Mouse (Mus musculus) limb, embryonic 15.5 days (tissue): ENCODE data around the gene Zfp704. TPM values are rescaled to one million over a fixed set of nuclear protein-coding genes. Genes with fewer than 3 reads are reported as not detected.

Experiments
- ATAC-seq: fragments of 200-750 bp; cut with Nextera tagmentation; 2 replicates; pipeline ENCODE4 v1.8.0; 2017; ENCODE audit warnings: low read depth, moderate TSS enrichment; ENCODE audit not compliant: insufficient number of reproducible peaks, low FRiP score, low TSS enrichment
- H3K27ac ChIP-seq: fragments of 300-500 bp; sonication (generic); 2 replicates; pipeline ENCODE4 v1.5.1; 2015; ENCODE audit warnings: moderate library complexity, mild to moderate bottlenecking, inconsistent platforms
- H3K27me3 ChIP-seq: fragments of 300-500 bp; sonication (generic); 2 replicates; pipeline ENCODE4 v1.6.1; 2015; ENCODE audit warnings: inconsistent platforms
- H3K36me3 ChIP-seq: fragments of 300-500 bp; sonication (generic); 2 replicates; pipeline ENCODE4 v1.6.1; 2015; ENCODE audit warnings: inconsistent platforms
- H3K4me1 ChIP-seq: fragments of 300-500 bp; sonication (generic); 2 replicates; pipeline ENCODE4 v1.6.1; 2015; ENCODE audit warnings: inconsistent platforms
- H3K4me2 ChIP-seq: fragments of 300-500 bp; sonication (generic); 2 replicates; pipeline ENCODE4 v1.6.1; 2015; ENCODE audit warnings: mild to moderate bottlenecking, inconsistent platforms
- H3K4me3 ChIP-seq: fragments of 300-500 bp; sonication (generic); 2 replicates; pipeline ENCODE4 v1.5.1; 2015; ENCODE audit warnings: mild to moderate bottlenecking, inconsistent platforms
- H3K9ac ChIP-seq: fragments of 300-500 bp; sonication (generic); 2 replicates; pipeline ENCODE4 v1.6.1; 2015; ENCODE audit warnings: inconsistent platforms
- H3K9me3 ChIP-seq: fragments of 300-500 bp; sonication (generic); 2 replicates; pipeline ENCODE4 v1.6.1; 2016; ENCODE audit warnings: inconsistent platforms
- WGBS: fragments of 180-500 bp; shearing (Covaris S2); methylation state at CpG from one replicate; pipeline ENCODE4 v1.1.7; 2015; 5-methylcytosine and 5-hydroxymethylcytosine counted together
- polyA plus RNA-seq: library from polyadenylated mRNA; unstranded; fragments of >200 nt; fragmentation: Nextera tagmentation; extraction: Ambion mirVana; gene quantifications from 2 replicates; pipeline ENCODE4 v1.2.1, GENCODE M21; 2015

Zfp704 gene
- polyA plus RNA-seq, 1 experiment from 2014 or later = 9.4 TPM

GRCm38 (mm10) chr3:9593832-9594231, 16.1 kb downstream of the Zfp704 start:
- Histone ChIP-seq H3K4me1 (peaks cover 12% of the 10 kb centered on the region), H3K27me3 (no peaks in the 10 kb centered on the region), H3K36me3 (no peaks in the 10 kb centered on the region), H3K9ac (no peak overlapping the region), H3K9me3 (no peaks in the 10 kb centered on the region), H3K27ac (no peak overlapping the region), H3K4me3 (no peak overlapping the region), H3K4me2 (no peak overlapping the region)
- ATAC-seq = no peak
- WGBS = 84% methylated on average over 2 of the region's 2 CpGs

- Histone ChIP-seq H3K4me1 (0 out of 2 replicates have a peak, but pooled peaks cover 8% of the 10 kb centered on the region), H3K36me3 (no peaks in the 10 kb centered on the region), H3K27me3 (no peaks in the 10 kb centered on the region), H3K4me3 (no peak overlapping the region), H3K4me2 (no peak overlapping the region), H3K9me3 (no peaks in the 10 kb centered on the region), H3K27ac (no peak overlapping the region), H3K9ac (no peak overlapping the region)
- ATAC-seq = no peak
- WGBS = 95% methylated on average over 8 of the region's 8 CpGs
Observed at GRCm38 (mm10) chr3:9591416-9592110, 18.3 kb downstream of the Zfp704 start.

DNA sequence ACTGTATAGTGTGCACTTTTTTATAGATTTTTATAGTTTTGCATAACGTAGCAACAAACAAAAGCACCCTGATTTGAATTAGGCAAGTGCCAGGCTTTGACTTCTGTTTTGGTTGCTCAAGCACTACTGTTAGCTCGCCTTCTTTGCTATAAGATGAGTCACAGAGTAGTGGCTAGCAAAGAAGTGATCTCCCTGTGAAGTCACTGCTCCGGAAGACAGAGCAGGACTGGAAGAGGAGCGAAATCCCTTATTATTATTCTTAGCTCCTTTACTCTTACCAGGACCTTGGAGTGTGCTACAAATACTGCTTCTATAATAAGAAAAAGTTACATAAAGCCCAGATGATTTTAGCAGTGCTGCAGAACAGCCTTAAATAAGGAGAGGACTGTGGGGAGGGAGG, 21.2 kb downstream of the Zfp704 start:
- Histone ChIP-seq H3K4me1 (peaks cover 16% of the 10 kb centered on the region), H3K9me3 (no peaks in the 10 kb centered on the region), H3K36me3 (no peaks in the 10 kb centered on the region), H3K27me3 (no peaks in the 10 kb centered on the region), H3K4me3 (no peak overlapping the region), H3K9ac (no peak overlapping the region), H3K27ac (no peak overlapping the region), H3K4me2 (no peak overlapping the region)
- WGBS = 75% methylated on average over 4 of the region's 4 CpGs
- ATAC-seq = no peak

GRCm38 (mm10) chr3:9587304-9587703, 22.6 kb downstream of the Zfp704 start:
- Histone ChIP-seq H3K36me3 (no peaks in the 10 kb centered on the region), H3K4me3 (no peak overlapping the region), H3K4me1 (peaks cover 22% of the 10 kb centered on the region), H3K9me3 (no peaks in the 10 kb centered on the region), H3K4me2 (no peak overlapping the region), H3K27ac (no peak overlapping the region), H3K9ac (no peak overlapping the region), H3K27me3 (no peaks in the 10 kb centered on the region)
- no peak for ATAC-seq
- WGBS = 83% methylated on average over 7 of the region's 7 CpGs

- Histone ChIP-seq H3K9ac (no peak overlapping the region), H3K27ac (no peak overlapping the region), H3K36me3 (no peaks in the 10 kb centered on the region), H3K4me2 (no peak overlapping the region), H3K27me3 (no peaks in the 10 kb centered on the region), H3K9me3 (no peaks in the 10 kb centered on the region), H3K4me1 (peaks cover 14% of the 10 kb centered on the region), H3K4me3 (no peak overlapping the region)
- ATAC-seq = no peak
- WGBS = 64% methylated on average over 2 of the region's 2 CpGs
Observed at GRCm38 (mm10) chr3:9583516-9583915, 26.4 kb downstream of the Zfp704 start.

DNA sequence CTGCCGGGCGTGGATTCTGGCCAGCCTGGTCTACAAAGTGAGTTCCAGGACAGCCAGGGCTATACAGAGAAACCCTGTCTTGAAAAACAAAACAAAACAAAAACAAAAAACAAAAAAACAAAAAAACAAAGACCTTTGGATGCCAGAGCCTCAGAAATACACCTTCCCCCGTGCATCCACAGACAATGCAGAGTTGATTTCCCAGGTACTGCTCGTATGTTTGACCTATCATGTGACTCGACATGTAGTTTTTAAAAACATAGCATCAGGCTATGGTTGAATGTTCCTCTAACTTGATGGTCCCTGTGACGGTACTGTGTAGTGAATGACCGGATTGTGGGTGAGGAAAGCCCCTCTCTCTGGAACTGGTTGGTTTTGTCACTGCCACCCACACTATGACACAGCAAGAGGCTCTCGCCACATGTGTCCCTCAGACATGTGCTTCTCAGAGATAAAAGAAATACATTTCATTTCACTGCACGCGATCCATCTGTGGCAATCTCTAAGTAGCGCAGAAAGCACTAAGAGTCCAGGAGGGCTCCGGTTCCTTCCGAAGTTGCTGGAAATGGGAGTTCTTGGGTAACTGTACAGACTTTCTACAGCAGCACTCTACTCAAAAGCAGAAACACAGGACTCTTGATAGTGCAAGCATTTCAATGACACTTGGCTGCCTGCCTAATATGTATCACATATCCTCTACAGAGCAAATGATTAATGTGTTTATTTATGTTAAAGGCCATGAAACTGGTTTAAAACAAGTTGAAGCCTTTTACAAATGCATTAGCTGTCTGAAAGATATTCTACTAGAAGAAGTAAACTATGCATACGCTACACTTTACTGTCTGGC, 28.7 kb downstream of the Zfp704 start:
- H3K27me3 ChIP-seq = no peaks in the 10 kb centered on the region
- no peaks in the 10 kb centered on the region for H3K9me3 ChIP-seq
- peaks cover 23% of the 10 kb centered on the region for H3K4me1 ChIP-seq
- H3K36me3 ChIP-seq = no peaks in the 10 kb centered on the region
- ATAC-seq = no peak
- no peak overlapping the region for H3K9ac ChIP-seq
- no peak overlapping the region for H3K27ac ChIP-seq
- WGBS = 82% methylated on average over 14 of the region's 14 CpGs
- H3K4me3 ChIP-seq = no peak overlapping the region
- no peak overlapping the region for H3K4me2 ChIP-seq

- Histone ChIP-seq H3K9ac (no peak overlapping the region), H3K4me3 (no peak overlapping the region), H3K27me3 (no peaks in the 10 kb centered on the region), H3K36me3 (no peaks in the 10 kb centered on the region), H3K9me3 (no peaks in the 10 kb centered on the region), H3K4me1 (peaks cover 33% of the 10 kb centered on the region), H3K27ac (no peak overlapping the region), H3K4me2 (no peak overlapping the region)
- 70% methylated on average over 3 of the region's 3 CpGs for WGBS
- ATAC-seq = no peak
Observed at GRCm38 (mm10) chr3:9580102-9580501, 29.8 kb downstream of the Zfp704 start.

DNA sequence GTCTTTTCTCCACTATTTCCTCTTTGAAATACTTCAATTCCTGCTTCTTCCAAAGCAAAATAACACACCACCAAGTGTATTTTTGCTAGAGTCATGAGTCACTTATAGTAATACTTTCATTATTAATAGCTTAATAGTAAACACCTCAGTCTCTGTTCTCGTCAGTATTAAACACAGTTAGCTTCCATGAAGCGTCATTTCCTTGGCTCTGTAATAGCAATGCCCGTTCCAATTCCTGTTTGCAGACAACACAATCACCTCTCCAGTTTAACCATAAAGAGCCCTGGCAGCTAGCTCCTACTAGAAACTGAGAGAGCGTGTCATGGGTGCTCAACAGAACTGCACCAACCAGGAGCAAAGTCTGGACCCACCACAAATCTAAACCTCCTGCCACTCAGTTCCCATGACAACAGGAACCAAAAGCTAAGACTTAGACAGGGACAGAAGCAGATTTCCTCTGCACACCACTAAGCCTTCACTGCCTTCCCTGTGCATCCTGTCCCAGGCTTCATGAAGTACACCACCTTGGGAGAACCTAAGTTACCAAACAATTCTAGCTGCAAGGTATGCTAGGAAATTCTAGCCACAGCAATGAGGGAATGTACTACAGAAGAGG, 30.7 kb downstream of the Zfp704 start:
- 53% methylated on average over 4 of the region's 4 CpGs for WGBS
- Histone ChIP-seq H3K4me2 (no peak overlapping the region), H3K4me1 (peaks cover 40% of the 10 kb centered on the region), H3K9ac (no peak overlapping the region), H3K36me3 (no peaks in the 10 kb centered on the region), H3K9me3 (no peaks in the 10 kb centered on the region), H3K27me3 (no peaks in the 10 kb centered on the region), H3K27ac (no peak overlapping the region), H3K4me3 (no peak overlapping the region)
- ATAC-seq = no peak

- Histone ChIP-seq H3K4me1 (peaks cover 39% of the 10 kb centered on the region), H3K9ac (no peak overlapping the region), H3K4me2 (no peak overlapping the region), H3K4me3 (no peak overlapping the region), H3K36me3 (no peaks in the 10 kb centered on the region), H3K27me3 (no peaks in the 10 kb centered on the region), H3K9me3 (no peaks in the 10 kb centered on the region), H3K27ac (no peak overlapping the region)
- WGBS = 73% methylated on average over 4 of the region's 4 CpGs
- no peak for ATAC-seq
Observed at GRCm38 (mm10) chr3:9576872-9577271, 33.0 kb downstream of the Zfp704 start.

- Histone ChIP-seq H3K4me2 (no peak overlapping the region), H3K27ac (no peak overlapping the region; the same call in 1 of the 2 replicates), H3K4me3 (no peak overlapping the region), H3K36me3 (no peaks in the 10 kb centered on the region), H3K27me3 (no peaks in the 10 kb centered on the region), H3K4me1 (peaks cover 43% of the 10 kb centered on the region), H3K9me3 (no peaks in the 10 kb centered on the region), H3K9ac (no peak overlapping the region; the same call in 1 of the 2 replicates)
- 67% methylated on average over 8 of the region's 8 CpGs for WGBS
- no peak for ATAC-seq
Observed at GRCm38 (mm10) chr3:9574305-9574704, 35.6 kb downstream of the Zfp704 start.

DNA sequence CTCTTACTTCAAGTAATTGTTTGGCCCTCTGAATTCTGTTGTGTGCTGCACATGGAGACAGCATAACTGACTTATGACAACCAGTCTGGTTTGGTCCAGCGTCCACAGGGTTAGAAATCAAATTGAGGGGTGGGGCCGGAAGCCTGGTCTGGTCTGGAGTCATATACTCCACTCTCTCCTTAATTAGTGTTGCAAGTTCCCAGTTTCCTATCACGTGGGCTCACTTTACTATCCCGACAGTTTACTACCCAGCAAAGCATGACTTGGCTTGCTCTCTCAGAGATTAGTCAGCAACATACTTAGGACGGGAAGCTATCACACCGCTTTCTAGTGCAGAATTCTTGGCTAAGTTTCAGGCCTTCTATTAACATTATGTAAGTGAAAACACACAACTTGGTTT, 36.3 kb downstream of the Zfp704 start:
- H3K4me1 ChIP-seq = peaks cover 49% of the 10 kb centered on the region

DNA sequence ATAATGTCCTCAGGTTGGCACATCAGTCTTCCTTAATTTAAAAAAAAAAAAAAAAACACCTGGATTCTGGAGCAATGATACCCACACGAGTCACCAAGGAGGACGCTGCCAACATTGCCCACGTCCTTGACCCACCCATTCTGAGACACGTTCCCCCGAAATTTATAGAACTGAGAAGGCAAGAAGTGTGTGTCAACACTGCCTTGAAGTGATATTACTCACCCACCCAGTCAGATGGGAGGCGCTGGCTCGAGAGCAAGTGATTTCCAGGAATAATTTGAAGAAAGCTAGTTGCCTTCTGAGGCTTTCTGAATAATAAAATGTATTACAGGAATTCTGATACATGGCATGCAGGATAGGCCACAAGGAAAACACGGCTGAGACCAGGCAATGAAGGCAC, 37.6 kb downstream of the Zfp704 start:
- Histone ChIP-seq H3K4me1 (peaks cover 59% of the 10 kb centered on the region), H3K36me3 (no peaks in the 10 kb centered on the region), H3K4me3 (no peak overlapping the region), H3K27ac (no peak overlapping the region), H3K27me3 (no peaks in the 10 kb centered on the region), H3K9ac (no peak overlapping the region), H3K4me2 (no peak overlapping the region), H3K9me3 (no peaks in the 10 kb centered on the region)
- ATAC-seq = no peak
- WGBS = 61% methylated on average over 8 of the region's 8 CpGs

More for the DNA sequence above, 36.3 kb downstream of the Zfp704 start:
- ATAC-seq = peak; percentile 78
- no peaks in the 10 kb centered on the region for H3K36me3 ChIP-seq
- no peak overlapping the region for H3K4me2 ChIP-seq
- H3K9ac ChIP-seq = no peak overlapping the region
- H3K9me3 ChIP-seq = no peaks in the 10 kb centered on the region
- H3K27me3 ChIP-seq = no peaks in the 10 kb centered on the region
- WGBS = 5% methylated on average over 6 of the region's 6 CpGs
- no peak overlapping the region for H3K27ac ChIP-seq
- H3K4me3 ChIP-seq = no peak overlapping the region
